Mouse (Mus musculus) kidney, adult 2 months (tissue): ENCODE results near the gene Efcab3.

Experiments used
- CTCF ChIP-seq: fragments of 200-500 bp; conservative IDR thresholded peaks from 2 replicates; pipeline ENCODE4 v1.5.1; 2011; ENCODE audit warnings: low read depth, mild to moderate bottlenecking, control low read depth, low read length, moderate library complexity, mixed read lengths; ENCODE audit not compliant: insufficient read depth, insufficient read length
- POLR2A ChIP-seq: fragments of 200-500 bp; IDR thresholded peaks from one replicate; pipeline ENCODE4 v1.6.1; 2011; ENCODE audit warnings: low read depth, low read length, control low read depth

DNA sequence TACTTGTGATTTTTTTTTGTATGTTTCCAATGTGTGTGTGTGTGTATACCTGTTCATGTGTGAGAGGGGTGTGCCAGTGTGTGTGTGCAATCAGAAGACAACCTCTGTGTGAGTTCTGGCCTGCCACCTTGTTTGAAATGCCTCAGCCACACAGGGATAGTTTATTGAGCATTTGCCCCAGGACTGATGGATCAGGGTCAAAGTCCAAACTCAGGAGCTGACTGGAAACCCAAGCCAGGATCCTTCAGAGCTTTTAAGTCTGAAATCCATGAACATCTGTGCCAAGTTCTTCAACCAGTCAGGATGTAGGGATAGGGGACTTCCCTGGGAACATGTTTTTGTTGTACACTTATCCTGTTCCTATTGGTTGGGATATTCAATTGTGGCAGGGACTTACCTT is 94.7 kb downstream of the Efcab3 start:
- no peak for TF ChIP-seq POLR2A
- TF ChIP-seq CTCF: no peak
